Mouse (Mus musculus) hindbrain, postnatal 0 days (tissue): ENCODE measurements at regions not wholly inside any gene's neighbourhood (a gene's known extent, or its start where the extent isn't known, plus 50 kb on each side); places are given as distances from the start of the nearest gene placed in this dataset.

Source experiments
- ATAC-seq: fragments of 200-750 bp; cut with Nextera tagmentation; 2 replicates; pipeline ENCODE4 v1.8.0; 2017; ENCODE audit warnings: mild to moderate bottlenecking, moderate TSS enrichment, moderate library complexity
- DNase-seq: peaks from one replicate; pipeline ENCODE4 v3.0.0-alpha.2; 2015; ENCODE audit warnings: low spot score
- H3K27ac ChIP-seq: fragments of 300-500 bp; sonication (generic); 2 replicates; pipeline ENCODE4 v1.5.1; 2014; ENCODE audit warnings: mild to moderate bottlenecking
- H3K27me3 ChIP-seq: fragments of 300-500 bp; sonication (generic); 2 replicates; pipeline ENCODE4 v1.6.1; 2014; ENCODE audit warnings: low read length, mixed read lengths; ENCODE audit not compliant: insufficient read depth
- H3K36me3 ChIP-seq: fragments of 300-500 bp; sonication (generic); 2 replicates; pipeline ENCODE4 v1.6.1; 2014; ENCODE audit warnings: low read length, mixed read lengths; ENCODE audit not compliant: insufficient read depth
- H3K4me1 ChIP-seq: fragments of 300-500 bp; sonication (generic); 2 replicates; pipeline ENCODE4 v1.6.1; 2014; ENCODE audit warnings: antibody characterized with exemption, low read length, mixed read lengths; ENCODE audit not compliant: insufficient read depth
- H3K4me2 ChIP-seq: fragments of 300-500 bp; sonication (generic); 2 replicates; pipeline ENCODE4 v1.6.1; 2014; ENCODE audit warnings: low read depth, mild to moderate bottlenecking, low read length, moderate library complexity, mixed read lengths
- H3K4me3 ChIP-seq: fragments of 300-500 bp; sonication (generic); 2 replicates; pipeline ENCODE4 v1.5.1; 2014; ENCODE audit warnings: low read length
- H3K9ac ChIP-seq: fragments of 300-500 bp; sonication (generic); replicated peaks from 2 replicates; pipeline ENCODE4 v1.6.1; 2014; ENCODE audit warnings: mild to moderate bottlenecking, low read length, moderate library complexity, mixed read lengths
- H3K9me3 ChIP-seq: fragments of 300-500 bp; sonication (generic); 2 replicates; pipeline ENCODE4 v1.6.1; 2016; ENCODE audit warnings: low read length, mixed read lengths
- CTCF ChIP-seq: IDR thresholded peaks from 2 replicates; pipeline ENCODE4 v1.5.1; 2016; ENCODE audit warnings: antibody characterized with exemption, control low read depth, low read depth
- WGBS: fragments of 180-500 bp; shearing (Covaris S2); extraction: QIAGEN DNeasy Blood & Tissue Kit; methylation state at CpG from one replicate; pipeline ENCODE4 v1.1.7; 2014; 5-methylcytosine and 5-hydroxymethylcytosine counted together

DNA sequence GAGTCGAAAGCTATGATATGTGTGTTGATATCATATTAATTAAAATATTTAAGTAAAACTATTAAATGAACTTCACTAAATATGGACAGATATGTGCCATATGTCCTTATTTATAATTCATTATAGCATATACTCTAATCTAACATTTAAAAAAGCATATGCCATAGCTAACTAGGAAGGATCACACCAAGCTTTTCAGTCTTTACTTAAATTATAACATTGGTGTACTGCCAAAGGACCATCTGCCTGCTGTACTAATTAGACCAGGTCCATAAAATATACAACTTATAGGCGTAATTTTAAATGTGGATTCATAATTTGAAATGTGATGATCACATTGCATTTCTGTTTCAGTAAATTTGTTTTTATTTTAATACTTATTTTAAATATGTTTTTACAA is 651.9 kb upstream of the Klhl1 start:
- WGBS: 85% methylated on average over 2 of the region's 2 CpGs

DNA sequence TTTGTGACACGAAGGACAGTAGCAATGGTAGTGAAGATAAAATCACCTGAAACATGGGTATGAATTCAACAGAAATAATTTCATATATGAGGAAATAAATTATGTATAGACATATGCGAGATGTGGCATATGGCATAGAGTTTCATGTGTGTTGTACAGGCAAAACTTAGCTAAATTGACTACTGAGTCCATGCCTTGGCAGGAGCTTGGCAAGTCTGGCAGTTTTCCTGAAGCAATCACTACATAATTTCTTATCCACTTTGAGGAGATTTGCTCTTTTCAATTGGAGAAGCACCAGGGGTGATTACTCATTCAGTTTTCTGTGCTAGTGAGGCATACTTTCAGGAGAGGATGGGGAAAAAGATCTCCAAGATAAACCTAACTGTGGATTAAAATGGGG is 646.9 kb upstream of the Klhl1 start:
- Histone ChIP-seq H3K36me3 (no peaks in the 10 kb centered on the region), H3K9ac (no peak overlapping the region), H3K4me3 (no peak overlapping the region), H3K4me1 (no peaks in the 10 kb centered on the region), H3K27me3 (no peaks in the 10 kb centered on the region), H3K9me3 (no peaks in the 10 kb centered on the region), H3K27ac (no peak overlapping the region), H3K4me2 (no peak overlapping the region)
- 91% methylated on average over 2 of the region's 2 CpGs for WGBS
- no peak for ATAC-seq
- DNase-seq: no peak
- no peak for TF ChIP-seq CTCF

More for the DNA sequence above, 651.9 kb upstream of the Klhl1 start:
- TF ChIP-seq CTCF: no peak
- Histone ChIP-seq H3K36me3 (no peaks in the 10 kb centered on the region), H3K27ac (no peak overlapping the region), H3K27me3 (no peaks in the 10 kb centered on the region), H3K9me3 (no peaks in the 10 kb centered on the region), H3K4me3 (no peak overlapping the region), H3K4me1 (no peaks in the 10 kb centered on the region), H3K4me2 (no peak overlapping the region), H3K9ac (no peak overlapping the region)
- ATAC-seq (no peak), DNase-seq (no peak)

DNA sequence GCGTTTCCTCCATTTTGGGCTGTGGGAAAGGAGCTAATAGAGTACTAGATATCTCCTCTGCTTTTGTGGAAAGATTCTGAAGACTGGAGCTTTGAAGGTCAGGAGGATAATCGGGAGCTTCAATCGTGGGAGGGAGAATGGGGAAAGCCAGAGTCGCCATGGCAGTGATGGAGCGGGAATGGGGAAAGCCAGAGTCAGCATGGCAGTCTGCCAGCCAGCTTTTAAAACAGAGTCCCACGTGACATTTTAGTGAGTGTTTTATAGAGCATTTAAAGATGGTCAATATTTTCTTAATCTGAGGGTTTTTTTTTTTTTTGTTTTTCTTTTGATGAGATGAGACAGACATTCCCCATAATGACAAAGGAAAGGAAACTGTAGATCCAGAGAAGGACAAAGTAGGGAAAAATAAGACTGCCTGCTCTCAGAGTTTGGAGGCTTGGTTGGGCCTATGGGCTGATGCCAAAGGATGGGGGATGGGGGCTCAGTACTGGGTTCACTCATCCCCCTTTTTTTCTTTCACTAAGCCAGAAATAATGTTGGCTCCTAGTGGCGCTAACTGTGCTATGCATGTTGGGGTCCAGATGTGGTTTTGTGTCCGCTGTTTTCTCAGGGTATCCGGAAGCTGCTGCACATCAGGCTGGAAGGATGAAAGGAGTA is 630.2 kb upstream of the Klhl1 start:
- WGBS: 79% methylated on average over 9 of the region's 9 CpGs
- no peak overlapping the region for H3K4me3 ChIP-seq
- no peak overlapping the region for H3K9ac ChIP-seq
- no peaks in the 10 kb centered on the region for H3K36me3 ChIP-seq
- H3K27ac ChIP-seq: no peak overlapping the region
- no peaks in the 10 kb centered on the region for H3K27me3 ChIP-seq
- no peaks in the 10 kb centered on the region for H3K4me1 ChIP-seq
- no peak for ATAC-seq
- H3K9me3 ChIP-seq: no peaks in the 10 kb centered on the region
- H3K4me2 ChIP-seq: no peak overlapping the region
- no peak for TF ChIP-seq CTCF
- no peak for DNase-seq

DNA sequence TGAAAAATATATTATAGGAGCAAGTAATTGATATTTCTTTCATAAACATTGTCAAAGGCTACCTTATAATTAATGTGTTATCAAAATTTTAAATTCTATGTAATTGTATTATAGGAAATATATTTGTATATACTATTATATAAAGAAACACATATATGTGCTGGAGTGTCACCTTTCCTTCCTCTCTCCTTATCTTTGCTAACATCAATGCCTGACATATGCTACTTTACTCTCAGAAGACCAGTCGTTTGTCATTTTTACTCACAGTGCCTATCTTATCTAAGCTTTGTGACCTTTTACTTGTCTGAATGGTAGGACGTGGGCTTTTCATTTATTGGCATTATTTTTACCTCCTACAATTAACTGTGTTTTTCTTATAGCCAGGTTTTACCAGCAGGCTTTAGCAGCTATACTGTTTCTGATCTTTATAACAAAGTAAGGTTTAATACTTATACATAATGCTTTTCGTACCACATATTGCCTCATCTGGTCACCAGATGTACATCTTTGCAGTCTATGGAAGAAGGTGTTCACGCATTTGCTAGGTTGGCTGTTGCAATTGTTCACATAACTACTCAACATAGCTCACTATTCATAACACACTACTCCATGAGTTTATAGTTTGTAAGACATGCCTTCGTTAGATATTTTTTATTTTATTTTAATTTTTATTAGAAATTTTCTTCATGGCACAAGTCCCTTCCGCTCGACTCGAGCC is 597.2 kb upstream of the Klhl1 start:
- DNase-seq: no peak
- 89% methylated on average over 8 of the region's 8 CpGs for WGBS
- no peak overlapping the region for H3K27ac ChIP-seq
- no peaks in the 10 kb centered on the region for H3K4me1 ChIP-seq
- no peaks in the 10 kb centered on the region for H3K27me3 ChIP-seq
- TF ChIP-seq CTCF: no peak
- no peak overlapping the region for H3K4me2 ChIP-seq
- no peak overlapping the region for H3K9ac ChIP-seq
- no peak overlapping the region for H3K4me3 ChIP-seq
- no peak for ATAC-seq
- no peaks in the 10 kb centered on the region for H3K9me3 ChIP-seq
- H3K36me3 ChIP-seq: no peaks in the 10 kb centered on the region

DNA sequence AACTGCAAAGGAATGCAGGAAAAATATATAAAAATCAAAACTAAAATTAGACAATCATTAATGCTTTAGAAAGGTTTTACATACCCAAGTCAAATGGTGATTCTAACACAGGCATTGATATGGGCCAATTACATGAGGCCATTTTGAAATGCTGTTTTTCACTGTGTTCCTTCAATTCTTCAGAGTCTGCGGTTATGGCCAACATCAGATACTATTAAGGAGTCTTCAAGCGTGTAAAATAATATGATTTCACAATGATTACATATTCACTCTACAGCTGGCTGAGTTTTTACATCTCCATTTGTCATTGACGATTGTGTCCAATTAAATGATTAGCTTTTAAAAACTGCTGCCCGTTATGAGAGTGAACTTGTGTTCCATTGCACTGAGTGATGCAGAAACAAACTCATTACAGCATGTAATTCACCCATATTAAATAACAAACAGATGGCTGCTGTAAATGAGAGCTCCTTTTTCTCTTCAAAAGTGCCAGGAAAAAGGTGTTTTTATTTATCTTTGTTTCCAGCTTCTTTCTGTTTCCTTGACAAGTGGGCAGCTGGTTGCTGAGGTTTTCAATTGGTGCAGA is 582.3 kb upstream of the Klhl1 start:
- ATAC-seq (no peak), DNase-seq (peak; percentile 3)
- Histone ChIP-seq H3K4me1 (no peaks in the 10 kb centered on the region), H3K36me3 (no peaks in the 10 kb centered on the region), H3K27me3 (no peaks in the 10 kb centered on the region), H3K4me2 (no peak overlapping the region), H3K9ac (no peak overlapping the region), H3K4me3 (no peak overlapping the region), H3K9me3 (no peaks in the 10 kb centered on the region), H3K27ac (no peak overlapping the region)
- no peak for TF ChIP-seq CTCF
- 58% methylated on average over 4 of the region's 4 CpGs for WGBS

DNA sequence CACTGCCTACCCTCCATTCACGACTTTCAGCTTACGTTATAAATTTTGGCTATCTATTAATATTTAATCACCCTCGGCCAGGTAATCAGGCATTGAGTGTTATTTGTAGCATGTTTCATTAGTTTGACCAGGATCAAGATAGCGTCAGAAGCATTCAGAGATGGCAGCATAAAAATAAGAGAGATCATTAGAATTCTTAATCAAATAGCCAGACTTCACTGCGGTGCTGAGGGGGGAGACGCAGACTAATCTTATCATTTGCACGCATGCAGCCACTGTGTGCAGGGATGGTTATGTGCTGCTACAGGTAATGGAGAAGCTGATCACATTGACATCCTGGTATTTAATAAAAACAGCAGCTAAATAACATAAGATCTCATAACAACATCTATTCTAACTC is 574.5 kb upstream of the Klhl1 start:
- no peak overlapping the region for H3K9ac ChIP-seq
- no peak for ATAC-seq
- WGBS: 86% methylated on average over 7 of the region's 7 CpGs
- no peak for TF ChIP-seq CTCF
- no peak overlapping the region for H3K4me2 ChIP-seq
- no peak overlapping the region for H3K27ac ChIP-seq
- no peaks in the 10 kb centered on the region for H3K36me3 ChIP-seq
- no peaks in the 10 kb centered on the region for H3K9me3 ChIP-seq
- DNase-seq: no peak
- H3K4me3 ChIP-seq: no peak overlapping the region
- H3K27me3 ChIP-seq: no peaks in the 10 kb centered on the region
- H3K4me1 ChIP-seq: no peaks in the 10 kb centered on the region

DNA sequence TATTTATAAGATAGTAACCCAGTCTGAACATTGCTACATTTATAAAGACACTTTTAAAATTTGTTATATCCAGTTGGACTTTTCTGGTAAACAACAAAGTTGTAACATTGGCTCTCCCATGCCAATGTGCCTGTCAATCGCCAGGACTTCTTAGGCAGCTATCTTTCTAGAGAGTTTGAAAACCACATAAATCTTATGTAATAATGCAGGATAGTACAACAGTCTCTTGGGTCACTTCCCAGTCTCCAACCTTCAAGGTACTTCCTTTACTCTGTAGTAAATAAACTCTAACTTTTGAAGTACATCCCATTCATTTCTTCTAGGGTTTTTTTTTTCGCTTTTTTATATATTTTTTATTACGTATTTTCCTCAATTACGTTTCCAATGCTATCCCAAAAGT is 570.0 kb upstream of the Klhl1 start:
- DNase-seq (no peak), ATAC-seq (no peak)
- Histone ChIP-seq H3K27ac (no peak overlapping the region), H3K9me3 (no peaks in the 10 kb centered on the region), H3K36me3 (no peaks in the 10 kb centered on the region), H3K4me3 (no peak overlapping the region), H3K4me2 (no peak overlapping the region), H3K9ac (no peak overlapping the region), H3K4me1 (no peaks in the 10 kb centered on the region), H3K27me3 (no peaks in the 10 kb centered on the region)
- no peak for TF ChIP-seq CTCF
- 88% methylated on average over 4 of the region's 4 CpGs for WGBS
